Mouse (Mus musculus) midbrain, postnatal 0 days (tissue): Measurements from ENCODE around the gene Pex5. TPM values are rescaled to one million over a fixed set of nuclear protein-coding genes. Genes with fewer than 3 reads are reported as not detected.

Source experiments
- ATAC-seq: fragments of 200-750 bp; cut with Nextera tagmentation; 2 replicates; pipeline ENCODE4 v1.8.0; 2017; ENCODE audit warnings: moderate number of reproducible peaks, mild to moderate bottlenecking, moderate TSS enrichment, moderate library complexity; ENCODE audit not compliant: low FRiP score
- DNase-seq: peaks from one replicate; pipeline ENCODE4 v3.0.0-alpha.2; 2015; ENCODE audit warnings: low spot score
- H3K27ac ChIP-seq: fragments of 300-500 bp; sonication (generic); 2 replicates; pipeline ENCODE4 v1.5.1; 2014; ENCODE audit warnings: low read depth, mild to moderate bottlenecking, low read length, mixed read lengths
- H3K27me3 ChIP-seq: fragments of 300-500 bp; sonication (generic); 2 replicates; pipeline ENCODE4 v1.6.1; 2014; ENCODE audit warnings: low read length, control low read depth, mixed read lengths; ENCODE audit not compliant: insufficient read depth
- H3K36me3 ChIP-seq: fragments of 300-500 bp; sonication (generic); 2 replicates; pipeline ENCODE4 v1.6.1; 2014; ENCODE audit warnings: low read length, control low read depth, mixed read lengths; ENCODE audit not compliant: insufficient read depth
- H3K4me1 ChIP-seq: fragments of 300-500 bp; sonication (generic); 2 replicates; pipeline ENCODE4 v1.6.1; 2014; ENCODE audit warnings: mild to moderate bottlenecking, control low read depth, antibody characterized with exemption, low read length, mixed read lengths; ENCODE audit not compliant: insufficient read depth
- H3K4me2 ChIP-seq: fragments of 300-500 bp; sonication (generic); 2 replicates; pipeline ENCODE4 v1.6.1; 2014; ENCODE audit warnings: low read depth, mild to moderate bottlenecking, low read length, mixed read lengths; ENCODE audit not compliant: poor library complexity, severe bottlenecking
- H3K4me3 ChIP-seq: fragments of 300-500 bp; sonication (generic); 2 replicates; pipeline ENCODE4 v1.5.1; 2014; ENCODE audit warnings: low read depth, mild to moderate bottlenecking, low read length, moderate library complexity
- H3K9ac ChIP-seq: fragments of 300-500 bp; sonication (generic); replicated peaks from 2 replicates; pipeline ENCODE4 v1.6.1; 2014; ENCODE audit warnings: mild to moderate bottlenecking, low read length, moderate library complexity, mixed read lengths; ENCODE audit not compliant: poor library complexity, severe bottlenecking
- H3K9me3 ChIP-seq: fragments of 300-500 bp; sonication (generic); 2 replicates; pipeline ENCODE4 v1.6.1; 2016; ENCODE audit warnings: low read length, control low read depth
- CTCF ChIP-seq: IDR thresholded peaks from 2 replicates; pipeline ENCODE4 v1.5.1; 2016; ENCODE audit warnings: antibody characterized with exemption, mild to moderate bottlenecking
- WGBS: fragments of 180-500 bp; shearing (Covaris S2); extraction: QIAGEN DNeasy Blood & Tissue Kit; methylation state at CpG from one replicate; pipeline ENCODE4 v1.1.7; 2014; 5-methylcytosine and 5-hydroxymethylcytosine counted together
- polyA plus RNA-seq: library from polyadenylated mRNA; unstranded; fragments of >200 nt; fragmentation: Nextera tagmentation; extraction: Ambion mirVana; gene quantifications from 2 replicates; pipeline ENCODE4 v1.2.1, GENCODE M21; 2015
- total RNA-seq: library from RNA; depleted of rRNA; stranded (reverse); fragments of >200 nt; gene quantifications from 2 replicates; pipeline ENCODE4 v1.2.3, GENCODE M21; 2014; rRNA removed

The Pex5 gene
- total and polyA plus RNA-seq, 2 experiments from 2014 or later: 53.1 to 73.2 TPM

DNA sequence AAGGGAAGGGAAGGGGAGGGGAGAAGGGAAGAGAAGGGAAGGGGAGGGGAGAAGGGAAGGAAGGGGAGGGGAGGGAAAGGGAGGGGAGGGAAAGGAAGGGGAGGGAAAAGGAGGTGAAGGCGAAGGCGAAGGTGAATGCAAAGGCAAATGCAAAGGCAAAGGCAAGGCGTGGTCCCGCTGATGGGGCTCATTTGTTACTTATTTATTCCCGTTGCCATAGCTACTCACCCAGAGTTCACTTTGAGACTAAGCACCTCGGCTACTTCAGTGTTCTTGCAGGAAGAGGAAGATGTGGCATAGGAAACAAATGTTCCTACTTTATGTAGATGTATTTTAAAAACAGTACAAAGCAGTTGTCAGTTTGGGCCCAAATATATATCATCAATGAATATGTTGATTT is 54.3 kb downstream of the Pex5 start:
- 54% methylated on average over 6 of the region's 6 CpGs for WGBS
- H3K9ac ChIP-seq: no peak overlapping the region

DNA sequence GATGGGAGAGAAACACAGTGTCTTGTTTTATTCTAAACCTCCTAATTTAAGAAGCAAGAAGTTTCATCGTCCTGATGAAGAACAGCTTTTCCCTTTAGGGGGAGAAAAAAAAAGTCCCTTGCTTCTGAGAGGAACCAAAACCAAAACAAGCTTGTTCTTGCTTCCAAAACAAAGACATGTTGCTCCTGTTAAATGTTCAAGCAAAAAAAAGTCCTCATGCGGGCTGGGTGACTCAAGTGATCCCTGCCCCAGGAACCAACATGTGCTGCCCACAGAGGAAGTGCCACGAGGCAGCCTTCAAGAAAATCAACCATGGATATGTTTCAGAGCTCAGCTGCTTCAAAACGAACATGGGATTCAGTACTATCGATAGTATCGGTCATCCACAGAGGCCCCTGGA is 55.9 kb downstream of the Pex5 start:
- no peak for DNase-seq
- Histone ChIP-seq H3K27ac (no peak overlapping the region), H3K4me3 (no peak overlapping the region), H3K36me3 (no peaks in the 10 kb centered on the region), H3K9ac (no peak overlapping the region), H3K4me2 (no peak overlapping the region), H3K9me3 (no peaks in the 10 kb centered on the region), H3K27me3 (no peaks in the 10 kb centered on the region), H3K4me1 (no peaks in the 10 kb centered on the region)
- 86% methylated on average over 6 of the region's 6 CpGs for WGBS
- TF ChIP-seq CTCF: no peak
- ATAC-seq: no peak

More for the DNA sequence above, 54.3 kb downstream of the Pex5 start:
- H3K27me3 ChIP-seq: no peaks in the 10 kb centered on the region
- no peaks in the 10 kb centered on the region for H3K9me3 ChIP-seq
- no peak overlapping the region for H3K4me2 ChIP-seq
- no peak for TF ChIP-seq CTCF
- H3K27ac ChIP-seq: no peak overlapping the region
- H3K4me3 ChIP-seq: no peak overlapping the region
- DNase-seq (no peak), ATAC-seq (no peak)
- no peaks in the 10 kb centered on the region for H3K4me1 ChIP-seq
- no peaks in the 10 kb centered on the region for H3K36me3 ChIP-seq

DNA sequence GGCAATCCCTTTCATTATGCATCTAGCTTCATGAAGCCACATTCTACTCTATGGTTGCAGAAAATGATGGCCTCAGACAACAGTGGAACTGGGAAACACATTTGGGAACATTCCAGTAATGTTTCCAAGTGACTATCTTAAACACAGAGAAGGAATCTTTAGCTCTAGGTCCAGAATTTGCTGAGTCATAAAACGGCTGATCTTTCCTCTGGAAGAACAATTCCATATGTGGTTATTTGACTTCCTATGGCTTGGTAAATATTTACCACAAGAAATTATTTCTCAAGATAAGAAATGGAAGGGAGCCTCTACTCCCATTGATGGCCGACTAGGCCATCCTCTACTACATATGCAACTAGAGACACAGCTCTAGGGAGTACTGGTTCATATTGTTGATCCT is 61.6 kb downstream of the Pex5 start:
- DNase-seq (no peak), ATAC-seq (no peak)
- Histone ChIP-seq H3K4me3 (no peak overlapping the region), H3K36me3 (no peaks in the 10 kb centered on the region), H3K4me2 (no peak overlapping the region), H3K4me1 (no peaks in the 10 kb centered on the region), H3K27me3 (no peaks in the 10 kb centered on the region), H3K9ac (no peak overlapping the region), H3K9me3 (no peaks in the 10 kb centered on the region), H3K27ac (no peak overlapping the region)
- WGBS: 87% methylated on average over 2 of the region's 2 CpGs
- TF ChIP-seq CTCF: no peak

Other genes starting within 250 kb of the Pex5 start
- gene Vmn2r27, start 183.2 kb downstream of the Pex5 start, total RNA-seq: not detected in 2 replicates
- not detected in 2 replicates for gene Vmn2r27, start 183.2 kb downstream of the Pex5 start, polyA plus RNA-seq
- 2.0 and 2.5 TPM in 2 replicates for gene Cd163, start 110.4 kb downstream of the Pex5 start, total RNA-seq
- gene Cd163, start 110.4 kb downstream of the Pex5 start, polyA plus RNA-seq: 1.6 and 1.7 TPM in 2 replicates
- 315 and 318 TPM in 2 replicates for gene Clstn3, start 49.7 kb upstream of the Pex5 start, total RNA-seq
- 205 and 226 TPM in 2 replicates for gene Clstn3, start 49.7 kb upstream of the Pex5 start, polyA plus RNA-seq
- 0.19 TPM in 1 of 2 replicates, not detected in the other for gene C1rl, start 78.0 kb upstream of the Pex5 start, total RNA-seq
- gene C1rl, start 78.0 kb upstream of the Pex5 start, polyA plus RNA-seq: 0.16 and 0.35 TPM in 2 replicates
- 0.24 and 0.49 TPM in 2 replicates for gene C1ra, start 97.3 kb upstream of the Pex5 start, total RNA-seq
- 0.42 and 0.54 TPM in 2 replicates for gene C1ra, start 97.3 kb upstream of the Pex5 start, polyA plus RNA-seq
- 0.28 and 0.33 TPM in 2 replicates for gene C1s1, start 127.3 kb upstream of the Pex5 start, total RNA-seq
- gene C1s1, start 127.3 kb upstream of the Pex5 start, polyA plus RNA-seq: 0.48 and 0.83 TPM in 2 replicates
- not detected in 2 replicates for gene C1rb, start 155.2 kb upstream of the Pex5 start, total RNA-seq
- not detected in 2 replicates for gene C1rb, start 155.2 kb upstream of the Pex5 start, polyA plus RNA-seq
- 0.09 TPM in 1 of 2 replicates, not detected in the other for gene C1s2, start 221.0 kb upstream of the Pex5 start, total RNA-seq
- gene C1s2, start 221.0 kb upstream of the Pex5 start, polyA plus RNA-seq: 0.13 and 0.21 TPM in 2 replicates
- 31.4 and 35.0 TPM in 2 replicates for gene Lpcat3, start 248.0 kb upstream of the Pex5 start, total RNA-seq
- 40.0 and 43.2 TPM in 2 replicates for gene Lpcat3, start 248.0 kb upstream of the Pex5 start, polyA plus RNA-seq